Mouse (Mus musculus): Measurements from ENCODE around the gene Lin37. TPM values are rescaled to one million over a fixed set of nuclear protein-coding genes. Genes with fewer than 3 reads are reported as not detected.

Lin37 gene
- polyA plus RNA-seq, 1 experiment from 2014 or later, result 55.2 TPM

DNA sequence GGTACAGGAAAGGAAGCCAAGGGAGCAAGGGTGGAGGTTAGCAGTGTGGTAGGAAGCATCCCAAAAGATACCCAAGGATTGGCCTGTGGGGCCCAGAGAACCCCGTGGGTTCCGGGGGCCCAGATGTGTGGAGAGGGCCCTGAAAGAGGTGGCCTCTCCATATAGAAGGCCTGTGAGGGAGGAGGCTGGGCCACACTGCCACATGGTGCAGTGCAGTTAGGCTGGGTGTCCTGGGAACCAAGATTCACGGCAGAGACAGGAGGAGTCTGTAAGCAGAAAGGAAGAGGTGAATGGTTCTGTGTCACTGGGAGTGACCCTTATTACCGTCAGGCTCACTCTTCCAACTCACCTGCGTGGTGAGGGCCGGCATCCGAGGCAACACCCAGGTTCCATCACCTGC is 19.1 kb downstream of the Lin37 start:
- H3K36me3 ChIP-seq, result peaks cover 33% of the 10 kb centered on the region
- WGBS, result 81% methylated on average over 7 of the region's 7 CpGs

DNA sequence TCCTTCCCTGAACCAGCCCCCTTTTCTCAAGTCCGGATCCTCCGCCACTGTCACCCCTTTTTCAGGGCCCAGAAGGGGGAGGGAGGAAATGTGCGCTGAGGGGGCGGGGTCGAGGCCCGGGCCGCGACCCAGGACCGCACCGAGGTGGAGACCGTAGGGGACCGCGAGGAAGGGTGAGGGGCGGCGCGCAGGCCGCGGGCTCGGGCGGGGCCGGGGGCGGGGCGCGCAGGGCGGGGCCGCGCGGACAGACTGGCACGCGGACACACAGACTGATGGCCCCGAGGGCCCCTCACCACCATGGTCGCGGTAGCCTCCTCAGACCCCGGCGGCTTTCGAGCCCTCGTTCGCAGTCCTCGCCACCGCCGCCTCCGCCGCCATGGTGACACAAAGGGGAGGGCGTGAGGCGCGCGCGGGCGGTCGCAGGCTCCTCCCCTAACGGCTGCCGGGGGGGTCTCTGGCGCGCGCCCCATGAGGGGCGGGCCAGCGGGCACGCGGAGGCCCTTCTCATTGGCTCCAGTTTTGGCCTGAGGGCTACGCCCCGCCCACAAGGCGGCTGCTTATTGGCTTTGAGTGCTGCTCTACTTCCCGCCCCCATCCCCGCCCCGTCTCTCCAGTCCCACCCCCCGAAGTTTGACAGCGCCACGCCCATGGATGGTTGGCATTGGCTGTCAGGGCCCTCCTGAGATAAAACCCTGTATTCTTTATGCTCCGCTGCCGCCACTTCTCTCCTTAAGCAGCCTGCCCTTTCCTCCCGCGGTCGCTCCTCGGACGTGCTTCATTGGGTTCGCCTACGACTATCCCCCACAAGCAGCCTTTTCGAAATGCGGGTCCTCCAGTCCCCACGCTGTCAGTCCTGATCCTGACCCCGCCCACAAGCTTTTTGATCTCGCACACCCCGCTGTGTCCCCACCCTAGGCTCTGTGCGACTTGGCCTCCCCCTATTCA is 24.7 kb downstream of the Lin37 start, which contains the start of gene Arhgap33:
TSS of gene Arhgap33 (minus strand) at position 428 of the 945 bp plus-strand sequence.
- peaks cover 39% of the 10 kb centered on the region for H3K36me3 ChIP-seq
- peaks cover 34% of the 10 kb centered on the region for H3K4me1 ChIP-seq
- peak within 1 kb of the TSS; percentile 83 for H3K4me2 ChIP-seq (replicated peaks)
- H3K27ac ChIP-seq, result peak within 1 kb of the TSS; percentile 93
- WGBS, result under 1% methylated on average over 69 of the region's 84 CpGs
- no peaks in the 10 kb centered on the region for H3K9me3 ChIP-seq (replicated peaks)
- no peaks in the 10 kb centered on the region for H3K27me3 ChIP-seq
- ATAC-seq (ENCODE audit: low FRiP score), result peak; percentile 91
- H3K9ac ChIP-seq, result peak within 1 kb of the TSS; percentile 96
- H3K4me3 ChIP-seq, result peak within 1 kb of the TSS; percentile 77

More for the DNA sequence above, 19.1 kb downstream of the Lin37 start:
- no peaks in the 10 kb centered on the region for H3K9me3 ChIP-seq (replicated peaks)
- H3K4me1 ChIP-seq, result peaks cover 1% of the 10 kb centered on the region; the same call in 1 of the 2 replicates
- no peak overlapping the region for H3K4me2 ChIP-seq (replicated peaks)
- no peak overlapping the region for H3K27ac ChIP-seq
- no peak for ATAC-seq (ENCODE audit: low FRiP score)
- H3K4me3 ChIP-seq, result no peak overlapping the region
- no peaks in the 10 kb centered on the region for H3K27me3 ChIP-seq
- no peak overlapping the region for H3K9ac ChIP-seq

DNA sequence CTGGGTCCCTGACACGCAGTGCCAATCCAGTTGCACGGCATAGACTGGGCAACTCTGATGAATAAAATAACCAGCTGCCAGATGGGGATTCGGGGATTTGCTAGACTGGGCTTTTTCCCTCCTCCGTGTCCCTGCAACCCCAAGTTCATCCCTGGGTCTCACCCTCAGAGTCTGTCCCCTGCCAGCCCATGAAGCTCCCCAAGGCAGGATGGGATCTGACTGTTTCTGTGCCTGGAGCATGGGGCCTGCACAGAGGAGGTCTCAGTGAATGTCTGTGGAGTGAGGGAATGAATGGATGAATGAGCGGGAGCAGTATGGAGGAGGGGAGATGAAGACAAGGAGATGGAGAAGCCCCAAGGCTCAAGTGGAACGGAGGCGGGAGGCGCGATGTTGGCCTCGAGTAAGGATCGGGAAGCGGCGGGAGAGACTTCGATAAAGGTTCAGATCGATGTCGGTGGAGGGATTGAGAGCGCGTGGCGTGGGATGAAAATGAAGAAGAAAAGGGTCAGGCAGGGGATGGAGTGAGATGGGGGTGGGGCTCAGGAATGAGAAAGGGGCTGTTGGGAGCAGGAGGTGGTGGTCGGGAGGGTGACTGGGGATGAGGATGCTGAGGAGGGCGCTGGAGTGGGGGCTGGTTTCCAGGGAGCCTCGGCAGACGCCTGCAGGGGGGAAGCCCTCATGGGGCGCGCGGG is 25.6 kb downstream of the Lin37 start:
- WGBS, result 5% methylated on average over 20 of the region's 26 CpGs

DNA sequence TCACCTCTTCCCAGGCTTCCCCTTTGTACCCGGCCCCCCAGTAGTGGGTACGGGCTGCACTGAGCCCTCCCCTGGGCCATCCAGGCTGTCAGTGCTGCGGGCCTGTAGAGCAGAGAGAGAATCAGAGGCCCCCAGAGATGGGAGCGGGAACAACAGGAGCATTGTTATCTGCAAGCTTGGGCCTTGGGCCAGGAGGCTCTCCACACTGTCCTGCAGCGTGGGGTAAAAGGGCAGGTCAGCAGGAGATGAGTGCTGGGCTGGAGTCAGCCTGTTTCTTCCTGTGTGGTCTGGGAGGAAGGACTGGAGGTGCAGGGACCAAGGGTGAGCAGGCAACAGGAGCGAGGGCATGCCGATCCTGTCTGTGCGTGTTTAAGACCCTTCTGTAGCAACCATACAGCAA is 26.7 kb downstream of the Lin37 start:
- peak overlapping the region; percentile 83 for H3K4me2 ChIP-seq (replicated peaks)
- H3K9ac ChIP-seq, result peak overlapping the region; percentile 96
- peaks cover 48% of the 10 kb centered on the region for H3K36me3 ChIP-seq
- H3K4me1 ChIP-seq, result peaks cover 34% of the 10 kb centered on the region
- no peaks in the 10 kb centered on the region for H3K9me3 ChIP-seq (replicated peaks)
- H3K4me3 ChIP-seq, result peak overlapping the region; percentile 77
- WGBS, result 6% methylated on average over 8 of the region's 8 CpGs
- no peaks in the 10 kb centered on the region for H3K27me3 ChIP-seq
- ATAC-seq (ENCODE audit: low FRiP score), result peak; percentile 21
- H3K27ac ChIP-seq, result peak overlapping the region; percentile 93; the same call in 1 of the 2 replicates

More for the DNA sequence above, 25.6 kb downstream of the Lin37 start:
- peak; percentile 44 for ATAC-seq (ENCODE audit: low FRiP score)
- H3K9ac ChIP-seq, result peak overlapping the region; percentile 96
- no peaks in the 10 kb centered on the region for H3K27me3 ChIP-seq
- H3K36me3 ChIP-seq, result peaks cover 42% of the 10 kb centered on the region
- peak overlapping the region; percentile 93 for H3K27ac ChIP-seq
- peak overlapping the region; percentile 83 for H3K4me2 ChIP-seq (replicated peaks)
- peak overlapping the region; percentile 77 for H3K4me3 ChIP-seq
- peaks cover 34% of the 10 kb centered on the region for H3K4me1 ChIP-seq
- H3K9me3 ChIP-seq (replicated peaks), result no peaks in the 10 kb centered on the region

DNA sequence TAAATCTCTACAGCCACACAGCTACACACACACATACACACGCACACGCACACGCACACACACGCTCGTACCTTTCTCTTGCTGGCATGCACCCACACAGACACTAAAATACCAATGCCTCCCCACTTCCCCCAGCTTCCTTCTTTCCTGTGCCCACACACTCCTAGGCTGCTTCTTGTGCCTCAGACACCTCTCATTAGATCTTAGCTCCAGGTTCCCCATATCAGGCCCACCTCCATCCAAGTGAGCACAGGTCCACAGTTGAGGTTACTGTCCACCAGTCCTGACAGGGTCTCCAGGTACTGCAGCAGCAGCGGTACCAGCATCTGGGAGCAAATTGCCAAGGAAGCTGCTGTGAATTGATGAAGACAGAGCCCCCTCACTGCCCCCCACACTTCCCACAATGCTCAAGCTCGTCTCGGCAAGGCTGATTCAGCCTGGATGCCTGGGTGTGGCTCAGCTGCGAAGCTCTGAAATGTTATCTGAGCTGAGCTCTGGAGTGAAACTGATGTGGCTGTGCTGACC is 28.3 kb downstream of the Lin37 start:
- peak overlapping the region; percentile 14 for H3K4me3 ChIP-seq
- no peak for ATAC-seq (ENCODE audit: low FRiP score)
- peak overlapping the region; percentile 13 for H3K4me2 ChIP-seq (replicated peaks)
- H3K9ac ChIP-seq, result peak overlapping the region; percentile 46
- no peaks in the 10 kb centered on the region for H3K9me3 ChIP-seq (replicated peaks)
- no peaks in the 10 kb centered on the region for H3K27me3 ChIP-seq
- peaks cover 43% of the 10 kb centered on the region for H3K4me1 ChIP-seq
- WGBS, result 84% methylated on average over 9 of the region's 9 CpGs
- peaks cover 64% of the 10 kb centered on the region for H3K36me3 ChIP-seq
- H3K27ac ChIP-seq, result no peak overlapping the region; the same call in 1 of the 2 replicates

DNA sequence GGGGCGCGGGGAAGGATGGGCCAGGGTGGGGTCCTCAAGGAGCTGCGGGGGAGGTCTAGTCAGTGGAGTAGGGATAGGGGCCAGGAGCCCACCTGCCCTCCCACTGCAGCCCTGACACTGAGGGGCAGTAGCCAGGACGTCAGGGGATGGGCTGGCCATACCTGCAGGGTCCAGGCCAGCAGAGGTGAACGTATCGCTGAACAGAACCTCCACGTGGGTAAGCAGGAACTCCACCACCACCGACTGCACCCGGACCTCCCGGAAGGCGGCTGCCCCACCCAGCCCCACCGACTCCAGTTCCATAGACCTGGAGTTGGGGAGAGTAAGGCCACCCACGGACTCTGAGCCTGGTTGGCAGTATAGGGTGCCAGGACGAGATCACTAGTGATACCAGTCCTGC is 32.7 kb downstream of the Lin37 start:
- WGBS, result 85% methylated on average over 14 of the region's 14 CpGs
- no peak overlapping the region for H3K27ac ChIP-seq
- peak overlapping the region; percentile 33; the same call in 1 of the 2 replicates for H3K9ac ChIP-seq
- H3K27me3 ChIP-seq, result no peaks in the 10 kb centered on the region; the same call in 1 of the 2 replicates
- no peak overlapping the region for H3K4me2 ChIP-seq (replicated peaks)
- H3K4me1 ChIP-seq, result peaks cover 29% of the 10 kb centered on the region
- no peaks in the 10 kb centered on the region for H3K9me3 ChIP-seq (replicated peaks)
- H3K4me3 ChIP-seq, result no peak overlapping the region
- peaks cover 99% of the 10 kb centered on the region for H3K36me3 ChIP-seq
- no peak for ATAC-seq (ENCODE audit: low FRiP score)

DNA sequence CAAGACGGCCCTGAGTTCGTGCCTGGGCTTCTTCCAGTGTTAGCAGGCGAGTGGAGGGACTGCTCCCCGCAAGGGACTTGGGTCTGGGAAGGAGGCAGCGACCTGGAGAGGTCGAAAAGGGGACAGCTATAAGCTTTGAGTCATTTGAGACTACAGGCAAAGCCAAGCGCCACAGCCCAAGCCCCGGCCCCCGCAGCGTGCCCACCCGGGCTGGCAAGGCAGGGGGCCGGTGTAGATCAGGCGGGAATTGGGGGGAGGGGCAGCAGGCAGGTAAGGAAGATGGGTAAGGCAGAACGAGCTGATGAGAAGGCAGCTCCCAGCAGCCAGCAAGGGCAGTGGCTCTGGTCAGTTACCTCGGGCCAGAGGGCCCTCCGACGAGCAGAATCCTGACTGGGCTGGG is 33.2 kb downstream of the Lin37 start:
- Histone ChIP-seq H3K9me3 (replicated peaks) (no peaks in the 10 kb centered on the region), H3K4me1 (peaks cover 24% of the 10 kb centered on the region), H3K9ac (peak overlapping the region; percentile 33; the same call in 1 of the 2 replicates), H3K27me3 (no peaks in the 10 kb centered on the region; the same call in 1 of the 2 replicates), H3K36me3 (peaks cover 95% of the 10 kb centered on the region), H3K27ac (peak overlapping the region; percentile 36; the same call in 1 of the 2 replicates), H3K4me2 (replicated peaks) (no peak overlapping the region), H3K4me3 (no peak overlapping the region)
- no peak for ATAC-seq (ENCODE audit: low FRiP score)
- 24% methylated on average over 17 of the region's 17 CpGs for WGBS

DNA sequence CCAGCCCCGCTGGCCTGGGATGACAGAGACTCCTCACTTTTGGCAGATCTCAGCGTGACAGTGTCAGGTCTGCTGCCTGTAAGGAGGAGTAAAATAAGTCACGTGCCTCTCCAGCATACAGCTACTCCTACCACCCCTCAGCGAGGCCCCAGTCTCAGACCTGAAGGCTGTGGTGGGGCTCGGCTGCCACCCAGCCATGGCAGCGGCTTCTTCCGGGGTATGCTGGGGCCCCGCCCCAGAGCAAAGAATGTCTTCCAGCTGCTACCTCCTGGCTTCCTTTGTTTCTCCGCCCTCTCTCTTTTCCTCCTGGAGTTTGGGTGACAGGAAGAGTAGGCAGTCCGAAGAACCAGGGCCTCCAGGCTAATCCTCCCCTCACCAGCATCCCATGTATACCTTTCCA is 33.7 kb downstream of the Lin37 start:
- no peak for ATAC-seq (ENCODE audit: low FRiP score)
- Histone ChIP-seq H3K27ac (peak overlapping the region; percentile 36; the same call in 1 of the 2 replicates), H3K4me1 (peaks cover 24% of the 10 kb centered on the region), H3K9me3 (replicated peaks) (no peaks in the 10 kb centered on the region), H3K27me3 (no peaks in the 10 kb centered on the region; the same call in 1 of the 2 replicates), H3K9ac (0 out of 2 replicates have a peak overlapping the region, but pooled peaks have one; percentile 33), H3K36me3 (peaks cover 90% of the 10 kb centered on the region), H3K4me3 (no peak overlapping the region), H3K4me2 (replicated peaks) (no peak overlapping the region)
- WGBS, result 30% methylated on average over 10 of the region's 10 CpGs

DNA sequence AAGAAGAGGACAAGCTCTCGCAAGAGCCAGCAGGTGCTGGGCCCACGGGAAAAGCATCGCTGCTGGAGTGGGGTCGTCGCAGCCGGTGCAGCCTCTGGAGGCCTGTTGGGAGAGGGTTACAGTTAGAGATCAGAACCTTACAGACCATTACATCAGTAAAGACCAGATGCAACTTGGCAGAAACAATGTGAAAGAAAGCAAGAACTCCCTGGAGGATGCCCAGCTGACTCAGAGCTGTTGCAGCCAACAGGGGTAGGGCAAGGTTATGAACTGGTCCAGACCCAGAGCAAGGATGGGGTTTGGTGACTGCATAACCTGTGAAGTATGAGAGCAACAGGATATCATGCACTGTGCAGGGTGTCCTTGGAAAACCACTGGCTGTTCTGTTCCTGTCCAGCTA is 35.2 kb downstream of the Lin37 start:
- Histone ChIP-seq H3K36me3 (peaks cover 76% of the 10 kb centered on the region), H3K9me3 (replicated peaks) (no peaks in the 10 kb centered on the region), H3K27ac (no peak overlapping the region), H3K4me1 (peaks cover 27% of the 10 kb centered on the region), H3K4me2 (replicated peaks) (no peak overlapping the region), H3K9ac (no peak overlapping the region), H3K27me3 (no peaks in the 10 kb centered on the region; the same call in 1 of the 2 replicates), H3K4me3 (no peak overlapping the region)
- WGBS, result 72% methylated on average over 6 of the region's 6 CpGs
- no peak for ATAC-seq (ENCODE audit: low FRiP score)

DNA sequence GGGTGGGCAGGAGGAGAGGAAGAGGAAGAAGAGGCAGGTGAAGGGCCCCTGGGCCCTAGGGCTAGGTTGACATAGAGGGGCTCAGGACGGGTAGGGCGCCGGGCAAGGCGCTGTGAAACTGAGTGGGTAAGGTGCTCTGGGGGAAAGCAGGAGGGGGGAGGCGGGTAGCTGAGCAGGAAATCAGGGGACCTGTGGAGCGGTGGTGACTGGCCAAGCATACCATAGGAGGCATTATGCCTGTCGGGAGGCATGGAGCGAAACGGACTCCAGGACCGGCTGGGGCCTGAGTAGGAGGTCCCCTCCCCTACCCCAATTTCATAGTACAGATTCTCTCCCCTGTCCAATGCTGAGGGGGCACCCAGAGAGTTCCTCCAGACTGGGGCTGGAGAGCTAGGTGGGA is 36.8 kb downstream of the Lin37 start:
- WGBS, result 77% methylated on average over 10 of the region's 10 CpGs
- Histone ChIP-seq H3K9me3 (replicated peaks) (no peaks in the 10 kb centered on the region), H3K4me1 (peaks cover 27% of the 10 kb centered on the region), H3K4me2 (replicated peaks) (no peak overlapping the region), H3K4me3 (no peak overlapping the region), H3K36me3 (peaks cover 60% of the 10 kb centered on the region), H3K9ac (no peak overlapping the region), H3K27me3 (no peaks in the 10 kb centered on the region; the same call in 1 of the 2 replicates), H3K27ac (no peak overlapping the region)
- ATAC-seq (ENCODE audit: low FRiP score), result no peak

DNA sequence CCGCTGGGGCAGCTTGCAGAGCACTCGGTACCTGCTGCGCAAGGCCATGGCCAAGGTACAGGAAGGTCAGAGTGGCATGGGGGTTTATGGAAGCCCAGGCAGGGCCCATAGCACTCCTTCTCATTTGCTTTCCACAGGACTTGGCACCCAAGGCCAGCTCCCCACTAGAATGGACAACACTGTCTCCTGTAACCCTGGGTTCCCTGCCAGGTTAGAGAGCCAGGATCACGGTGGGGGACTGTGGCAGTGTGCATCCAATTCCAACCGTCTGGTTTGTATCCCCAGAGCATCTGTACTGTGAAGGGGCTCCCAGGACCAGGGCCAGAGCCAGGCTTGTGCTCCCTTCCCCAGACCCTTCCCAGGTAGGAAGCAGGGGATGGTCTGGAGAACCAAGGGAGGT is 38.8 kb downstream of the Lin37 start:
- peak overlapping the region; percentile 52; the same call in 1 of the 2 replicates for H3K27ac ChIP-seq
- peaks cover 12% of the 10 kb centered on the region for H3K4me1 ChIP-seq
- no peak overlapping the region for H3K9ac ChIP-seq
- no peaks in the 10 kb centered on the region for H3K9me3 ChIP-seq (replicated peaks)
- 0 out of 2 replicates have a peak, but pooled peaks have one; percentile 15 for ATAC-seq (ENCODE audit: low FRiP score)
- H3K4me2 ChIP-seq (replicated peaks), result no peak overlapping the region
- peaks cover 39% of the 10 kb centered on the region for H3K36me3 ChIP-seq
- H3K4me3 ChIP-seq, result no peak overlapping the region
- 68% methylated on average over 5 of the region's 5 CpGs for WGBS
- no peaks in the 10 kb centered on the region; the same call in 1 of the 2 replicates for H3K27me3 ChIP-seq

Data from hindbrain, embryonic 12.5 days (tissue).